15 mouse cellular contexts compared by ENCODE assay signal in the genomic region with DNA sequence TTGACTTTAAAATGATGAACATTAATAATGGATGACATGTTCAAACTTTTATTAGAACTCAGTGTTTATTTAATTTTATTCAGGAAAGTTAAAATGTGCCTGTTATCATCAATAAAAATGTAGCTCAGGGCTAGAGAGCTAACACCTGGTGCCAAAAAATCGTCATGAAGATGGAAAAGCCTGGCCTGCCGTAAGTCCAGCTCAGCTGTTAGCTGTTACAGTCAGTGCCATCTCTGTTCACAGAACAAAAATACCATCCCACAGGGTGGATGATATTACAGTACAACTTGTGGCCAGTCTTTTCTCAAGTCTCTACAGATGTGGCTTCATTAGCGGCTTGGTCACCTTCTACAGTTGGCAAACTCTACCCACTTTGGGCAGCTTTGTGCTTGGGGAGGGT.
"Had no signal": no experiment of that assay in that cellular context is flagged by ENCODE, and none has a peak within 500 bp of the region (broad histone marks: within the 10 kb centered on the region; RNA-seq: fewer than 3 reads in every experiment).

No protein-coding gene starts in this region.

- H3K9me3 ChIP-seq: neural tube, embryonic 15.5 days; stomach, embryonic 15.5 days had no signal

- H3K36me3 ChIP-seq: neural tube, embryonic 15.5 days had no signal

- H3K4me2 ChIP-seq: neural tube, embryonic 15.5 days; stomach, embryonic 15.5 days had no signal

- H3K4me1 ChIP-seq: stomach, embryonic 15.5 days had no signal

- DNase-seq: retina, postnatal 1 day; right cerebral cortex, adult 18-20 months; right cerebral cortex, postnatal 14 days; right cerebral cortex, postnatal 25 days; right cerebral cortex, postnatal 4 days; spleen, adult 18-20 months; thymus, adult 18-20 months; thymus, adult 2 months; thymus, postnatal 14 days; thymus, postnatal 25 days; thymus, postnatal 36 days; thymus, postnatal 4 days had no signal

- H3K9ac ChIP-seq: neural tube, embryonic 15.5 days; stomach, embryonic 15.5 days had no signal

- H3K27ac ChIP-seq: neural tube, embryonic 15.5 days; stomach, embryonic 15.5 days; stomach, postnatal 0 days had no signal

- H3K27me3 ChIP-seq: neural tube, embryonic 15.5 days; stomach, embryonic 15.5 days had no signal

- H3K4me3 ChIP-seq: neural tube, embryonic 15.5 days; stomach, embryonic 15.5 days had no signal
